Comparison of ENCODE assay signal across 7 mouse cellular contexts in the genomic region with DNA sequence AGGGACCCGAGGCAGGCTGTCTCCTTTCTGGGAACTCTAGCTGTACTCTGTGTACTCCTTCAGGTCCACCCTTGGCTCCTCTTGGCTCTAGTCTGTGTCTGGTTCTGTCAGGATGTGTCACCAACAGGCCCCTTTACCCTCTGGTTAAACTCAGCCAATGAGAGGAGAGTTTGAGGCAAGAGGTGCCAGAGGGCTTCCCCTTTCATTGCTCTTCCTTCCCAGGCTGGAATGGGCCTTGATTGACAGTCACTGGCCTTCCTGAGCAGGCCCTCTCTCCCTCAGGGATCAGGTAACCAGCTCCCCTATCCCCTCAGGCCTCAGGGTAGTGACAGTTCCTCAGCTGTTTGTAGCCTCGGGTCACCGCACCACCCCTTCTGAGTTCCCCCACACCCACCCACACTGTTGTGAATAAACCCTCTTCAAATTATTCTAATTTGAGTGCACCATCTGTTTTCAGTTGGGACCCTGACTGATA. TPM values are rescaled to one million over a fixed set of nuclear protein-coding genes. Genes with fewer than 3 reads are reported as not detected.
DNase-seq lines count a peak whose midpoint lies in the region; ATAC-seq and TF ChIP-seq lines count a peak whose summit lies in the region.

No protein-coding gene starts in this region.

- H3K4me1 ChIP-seq in lung, embryonic 16.5 days (replicated peaks; ENCODE audit: control insufficient read depth, insufficient read depth, low read length), result peaks cover 7% of the 10 kb centered on the region
- peaks cover 24% of the 10 kb centered on the region for H3K4me1 ChIP-seq in embryonic facial prominence, embryonic 15.5 days
- H3K4me1 ChIP-seq in limb, embryonic 14.5 days (ENCODE audit: control insufficient read depth, insufficient read depth, low read length), result peaks cover 7% of the 10 kb centered on the region; the same call in 1 of the 2 replicates
- 0 out of 2 replicates have a peak, but pooled peaks cover 2% of the 10 kb centered on the region for H3K4me1 ChIP-seq in stomach, embryonic 15.5 days

- H3K4me2 ChIP-seq in lung, embryonic 16.5 days (ENCODE audit: low read depth, low read length), result no peak overlapping the region
- H3K4me2 ChIP-seq in embryonic facial prominence, embryonic 15.5 days (replicated peaks), result no peak overlapping the region
- H3K4me2 ChIP-seq in limb, embryonic 14.5 days (replicated peaks; ENCODE audit: low read depth, low read length, severe bottlenecking), result no peak overlapping the region
- no peak overlapping the region for H3K4me2 ChIP-seq in stomach, embryonic 15.5 days

- H3K36me3 ChIP-seq in lung, embryonic 16.5 days (ENCODE audit: control insufficient read depth, insufficient read depth, low read length), result no peaks in the 10 kb centered on the region
- H3K36me3 ChIP-seq in embryonic facial prominence, embryonic 15.5 days, result no peaks in the 10 kb centered on the region
- no peaks in the 10 kb centered on the region for H3K36me3 ChIP-seq in limb, embryonic 14.5 days (ENCODE audit: control insufficient read depth, insufficient read depth, low read length)
- no peaks in the 10 kb centered on the region for H3K36me3 ChIP-seq in stomach, embryonic 15.5 days

- no peak overlapping the region for H3K9ac ChIP-seq in lung, embryonic 16.5 days (ENCODE audit: low read length)
- H3K9ac ChIP-seq in embryonic facial prominence, embryonic 15.5 days, result no peak overlapping the region
- H3K9ac ChIP-seq in limb, embryonic 14.5 days (ENCODE audit: low read depth, low read length, severe bottlenecking), result no peak overlapping the region
- no peak overlapping the region for H3K9ac ChIP-seq in stomach, embryonic 15.5 days

- DNase-seq in lung, adult 18-20 months, result no peak
- DNase-seq in limb, embryonic 14.5 days (ENCODE audit: low spot score), result no peak
- no peak for DNase-seq in left cerebral cortex, adult 9 months (ENCODE audit: low spot score in 2 of 2)
- DNase-seq in gastrocnemius, postnatal 4 days (ENCODE audit: low spot score in 2 of 2), result no peak

- H3K4me3 ChIP-seq in lung, embryonic 16.5 days (ENCODE audit: low read length), result no peak overlapping the region
- no peak overlapping the region for H3K4me3 ChIP-seq in embryonic facial prominence, embryonic 15.5 days (replicated peaks)
- H3K4me3 ChIP-seq in limb, embryonic 14.5 days (replicated peaks; ENCODE audit: low read length), result no peak overlapping the region
- H3K4me3 ChIP-seq in stomach, embryonic 15.5 days (replicated peaks), result no peak overlapping the region

- no peak overlapping the region for H3K27ac ChIP-seq in lung, embryonic 16.5 days (ENCODE audit: low read length)
- H3K27ac ChIP-seq in embryonic facial prominence, embryonic 15.5 days (replicated peaks), result peak overlapping the region; percentile 75
- no peak overlapping the region for H3K27ac ChIP-seq in limb, embryonic 14.5 days (replicated peaks; ENCODE audit: low read depth, low read length)
- peak overlapping the region; percentile 23; the same call in 1 of the 2 replicates for H3K27ac ChIP-seq in stomach, embryonic 15.5 days

- H3K9me3 ChIP-seq in lung, embryonic 16.5 days (ENCODE audit: control insufficient read depth, low read length), result no peaks in the 10 kb centered on the region
- no peaks in the 10 kb centered on the region for H3K9me3 ChIP-seq in embryonic facial prominence, embryonic 15.5 days (replicated peaks)
- no peaks in the 10 kb centered on the region for H3K9me3 ChIP-seq in limb, embryonic 14.5 days (ENCODE audit: control insufficient read depth, low read length)
- no peaks in the 10 kb centered on the region for H3K9me3 ChIP-seq in stomach, embryonic 15.5 days

- TF ChIP-seq POLR2A in limb, embryonic 14.5 days (IDR thresholded peaks at IDR 0.05; ENCODE audit: borderline replicate concordance, extremely low read depth, insufficient read depth, insufficient read length), result no peak

- ATAC-seq in lung, embryonic 16.5 days (ENCODE audit: low read depth), result peak; percentile 46
- peak; percentile 68 for ATAC-seq in embryonic facial prominence, embryonic 15.5 days (ENCODE audit: insufficient number of reproducible peaks, low FRiP score, low TSS enrichment, low read depth)
- ATAC-seq in limb, embryonic 14.5 days (ENCODE audit: low FRiP score, low read depth), result peak; percentile 73
- ATAC-seq in stomach, embryonic 15.5 days (ENCODE audit: insufficient read depth, low FRiP score, low read depth), result no peak

- WGBS in lung, embryonic 16.5 days, result 35% methylated on average over 3 of the region's 3 CpGs
- WGBS in embryonic facial prominence, embryonic 15.5 days, result 6% methylated on average over 3 of the region's 3 CpGs
- 27% methylated on average over 3 of the region's 3 CpGs for whole genome bisulfite sequencing in limb, embryonic 14.5 days
- WGBS in stomach, embryonic 15.5 days, result 51% methylated on average over 3 of the region's 3 CpGs

- H3K27me3 ChIP-seq in lung, embryonic 16.5 days (ENCODE audit: control insufficient read depth, insufficient read depth, low read depth, low read length), result no peaks in the 10 kb centered on the region
- H3K27me3 ChIP-seq in embryonic facial prominence, embryonic 15.5 days, result no peaks in the 10 kb centered on the region
- no peaks in the 10 kb centered on the region for H3K27me3 ChIP-seq in limb, embryonic 14.5 days (ENCODE audit: control insufficient read depth, insufficient read depth, low read length)
- no peaks in the 10 kb centered on the region for H3K27me3 ChIP-seq in stomach, embryonic 15.5 days (replicated peaks)

RNA-seq across cellular contexts. Expression of gene Ptp4a2, which starts 28.1 kb away (rescaled TPM):
- 302 and 330 TPM in 2 replicates for polyA plus RNA-seq in lung, embryonic 16.5 days (2015; fragmentation: Nextera tagmentation; extraction: Ambion mirVana)
- 316 and 324 TPM in 2 replicates for polyA plus RNA-seq in embryonic facial prominence, embryonic 15.5 days (2015; fragmentation: Nextera tagmentation; extraction: Ambion mirVana)
- polyA plus RNA-seq in limb, embryonic 14.5 days (2012; rRNA removed), result 106 and 111 TPM in 2 replicates
- 296 and 311 TPM in 2 replicates for polyA plus RNA-seq in limb, embryonic 14.5 days (2014; fragmentation: Nextera tagmentation; extraction: Ambion mirVana)
- 318 and 349 TPM in 2 replicates for polyA plus RNA-seq in stomach, embryonic 15.5 days (2015; fragmentation: Nextera tagmentation; extraction: Ambion mirVana)
- 100 to 1,000 TPM; 406 to 430 TPM for total RNA-seq in gastrocnemius, postnatal 4 days (2021)

RNA-seq across cellular contexts. Expression of gene Khdrbs1, which starts 40.8 kb away (rescaled TPM):
- polyA plus RNA-seq in lung, embryonic 16.5 days (2015; fragmentation: Nextera tagmentation; extraction: Ambion mirVana), result 84.3 and 93.1 TPM in 2 replicates
- 98.8 and 99.1 TPM in 2 replicates for polyA plus RNA-seq in embryonic facial prominence, embryonic 15.5 days (2015; fragmentation: Nextera tagmentation; extraction: Ambion mirVana)
- 96.6 and 97.6 TPM in 2 replicates for polyA plus RNA-seq in limb, embryonic 14.5 days (2012; rRNA removed)
- polyA plus RNA-seq in limb, embryonic 14.5 days (2014; fragmentation: Nextera tagmentation; extraction: Ambion mirVana), result 107 and 122 TPM in 2 replicates
- polyA plus RNA-seq in stomach, embryonic 15.5 days (2015; fragmentation: Nextera tagmentation; extraction: Ambion mirVana), result 91.4 and 96.2 TPM in 2 replicates
- total RNA-seq in gastrocnemius, postnatal 4 days (2021), result 10 to 100 TPM; 75.8 to 77.4 TPM

Comparison
In these comparisons a context has a peak if more than half of its experiments do, and no peak if none do; other contexts are left out.
1. H3K27ac ChIP-seq: peak in embryonic facial prominence, embryonic 15.5 days (single experiment) and stomach, embryonic 15.5 days (single experiment); none in lung, embryonic 16.5 days (single experiment) and limb, embryonic 14.5 days (single experiment).